Mouse (Mus musculus): ENCODE results near the gene Tcf7l2. TPM values are rescaled to one million over a fixed set of nuclear protein-coding genes. Genes with fewer than 3 reads are reported as not detected.

Tcf7l2 gene
- total and polyA plus RNA-seq, 2 experiments = 3.2 to 14.6 TPM

DNA sequence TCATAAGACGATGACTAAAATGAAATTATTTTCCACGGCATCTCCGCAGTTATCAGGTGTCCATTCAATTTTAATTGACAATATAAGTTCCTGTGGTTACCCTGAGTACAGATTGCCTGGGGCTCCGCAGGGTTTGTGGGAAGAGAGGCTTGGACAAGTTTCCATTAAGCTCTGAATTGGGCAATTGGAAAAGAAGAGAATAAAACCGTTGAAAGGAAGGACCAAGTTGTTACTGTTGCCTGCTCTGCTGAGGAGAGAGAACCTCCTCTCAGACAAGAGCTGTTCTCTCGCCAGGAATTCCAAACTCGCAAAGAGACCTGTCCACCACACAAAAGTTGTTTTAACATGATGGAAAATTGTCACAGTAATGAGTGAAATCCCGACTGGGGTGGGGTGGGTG, 11.2 kb downstream of the Tcf7l2 start:
- no peaks in the 10 kb centered on the region for H3K27me3 ChIP-seq (ENCODE audit: control insufficient read depth, insufficient read depth, low read length)
- H3K9ac ChIP-seq (ENCODE audit: low read depth, low read length) = no peak overlapping the region
- DNase-seq (ENCODE audit: extremely low read depth, low read depth, low spot score) = no peak
- H3K4me1 ChIP-seq (ENCODE audit: control insufficient read depth, insufficient read depth, low read length) = peaks cover 2% of the 10 kb centered on the region
- H3K79me2 ChIP-seq (ENCODE audit: control insufficient read depth, insufficient read depth, low read length) = peaks cover 53% of the 10 kb centered on the region; the same call in 1 of the 2 replicates
- 82% methylated on average over 8 of the region's 8 CpGs for WGBS
- H3K4me3 ChIP-seq (ENCODE audit: insufficient read depth, low read depth, low read length) = no peak overlapping the region
- H3K27ac ChIP-seq (replicated peaks; ENCODE audit: insufficient read depth, low read depth, low read length) = no peak overlapping the region
- TF ChIP-seq CTCF (IDR thresholded peaks at IDR 0.05; ENCODE audit: low read depth, low read length) (no peak), POLR2A (IDR thresholded peaks at IDR 0.05; ENCODE audit: extremely low read depth, insufficient read depth, low read length) (no peak)
- peaks cover 14% of the 10 kb centered on the region for H3K36me3 ChIP-seq (ENCODE audit: control insufficient read depth, insufficient read depth, low read length)

DNA sequence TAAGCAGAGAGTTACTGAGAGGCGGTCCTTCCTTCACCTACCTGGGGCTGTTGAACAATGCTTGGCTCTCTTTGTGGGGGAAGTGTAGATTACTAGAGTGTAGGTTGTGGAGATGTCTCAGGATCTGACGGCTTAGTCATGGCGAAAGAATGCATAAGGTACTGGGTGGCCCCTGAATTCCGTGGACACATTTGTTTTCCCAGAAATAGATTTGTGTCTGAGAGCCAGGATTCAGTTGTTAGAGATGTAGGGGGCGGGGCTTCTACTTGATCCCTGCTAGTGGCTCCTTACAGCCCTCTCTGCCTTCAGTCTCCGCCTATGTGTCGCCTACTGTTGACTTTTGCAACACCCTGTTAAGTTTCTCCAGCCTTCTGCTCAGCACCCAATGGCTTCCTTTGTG, 12.7 kb downstream of the Tcf7l2 start:
- H3K9ac ChIP-seq (ENCODE audit: low read depth, low read length) = no peak overlapping the region
- no peak for DNase-seq (ENCODE audit: extremely low read depth, low read depth, low spot score)
- 51% methylated on average over 7 of the region's 7 CpGs for WGBS
- no peak for TF ChIP-seq POLR2A (IDR thresholded peaks at IDR 0.05; ENCODE audit: extremely low read depth, insufficient read depth, low read length)
- no peak for TF ChIP-seq CTCF (IDR thresholded peaks at IDR 0.05; ENCODE audit: low read depth, low read length)
- H3K36me3 ChIP-seq (ENCODE audit: control insufficient read depth, insufficient read depth, low read length) = peaks cover 11% of the 10 kb centered on the region
- no peak overlapping the region for H3K4me3 ChIP-seq (ENCODE audit: insufficient read depth, low read depth, low read length)
- no peak overlapping the region for H3K27ac ChIP-seq (replicated peaks; ENCODE audit: insufficient read depth, low read depth, low read length)
- H3K4me1 ChIP-seq (ENCODE audit: control insufficient read depth, insufficient read depth, low read length) = peaks cover 3% of the 10 kb centered on the region
- peaks cover 47% of the 10 kb centered on the region; the same call in 1 of the 2 replicates for H3K79me2 ChIP-seq (ENCODE audit: control insufficient read depth, insufficient read depth, low read length)
- no peaks in the 10 kb centered on the region for H3K27me3 ChIP-seq (ENCODE audit: control insufficient read depth, insufficient read depth, low read length)

DNA sequence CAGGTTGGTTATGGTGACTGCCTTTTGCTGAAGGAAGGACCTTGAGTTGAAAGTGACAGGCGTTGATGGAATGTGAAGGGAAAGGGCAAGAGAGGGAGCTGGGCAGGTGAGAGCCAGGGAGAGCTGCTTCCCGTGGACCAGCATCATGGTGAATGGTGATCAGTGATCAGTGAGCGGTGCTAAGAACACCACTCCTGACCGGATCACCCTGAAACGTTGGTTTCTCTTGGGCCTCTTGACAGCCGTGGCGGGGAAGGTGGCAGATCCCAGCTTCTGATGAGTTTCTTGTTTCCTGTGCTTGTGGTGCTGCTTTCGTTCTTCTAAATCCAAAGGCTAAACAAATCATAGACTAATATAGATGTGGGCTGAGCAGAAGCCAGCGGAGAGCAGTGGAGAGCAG, 13.8 kb downstream of the Tcf7l2 start:
- Histone ChIP-seq H3K4me3 (ENCODE audit: insufficient read depth, low read depth, low read length) (no peak overlapping the region), H3K27ac (replicated peaks; ENCODE audit: insufficient read depth, low read depth, low read length) (no peak overlapping the region), H3K79me2 (ENCODE audit: control insufficient read depth, insufficient read depth, low read length) (peaks cover 47% of the 10 kb centered on the region; the same call in 1 of the 2 replicates), H3K36me3 (ENCODE audit: control insufficient read depth, insufficient read depth, low read length) (peaks cover 8% of the 10 kb centered on the region), H3K4me1 (ENCODE audit: control insufficient read depth, insufficient read depth, low read length) (peaks cover 5% of the 10 kb centered on the region), H3K9ac (ENCODE audit: low read depth, low read length) (no peak overlapping the region), H3K27me3 (ENCODE audit: control insufficient read depth, insufficient read depth, low read length) (no peaks in the 10 kb centered on the region)
- no peak for DNase-seq (ENCODE audit: extremely low read depth, low read depth, low spot score)
- WGBS = 89% methylated on average over 9 of the region's 9 CpGs
- TF ChIP-seq CTCF (IDR thresholded peaks at IDR 0.05; ENCODE audit: low read depth, low read length) = no peak
- no peak for TF ChIP-seq POLR2A (IDR thresholded peaks at IDR 0.05; ENCODE audit: extremely low read depth, insufficient read depth, low read length)

DNA sequence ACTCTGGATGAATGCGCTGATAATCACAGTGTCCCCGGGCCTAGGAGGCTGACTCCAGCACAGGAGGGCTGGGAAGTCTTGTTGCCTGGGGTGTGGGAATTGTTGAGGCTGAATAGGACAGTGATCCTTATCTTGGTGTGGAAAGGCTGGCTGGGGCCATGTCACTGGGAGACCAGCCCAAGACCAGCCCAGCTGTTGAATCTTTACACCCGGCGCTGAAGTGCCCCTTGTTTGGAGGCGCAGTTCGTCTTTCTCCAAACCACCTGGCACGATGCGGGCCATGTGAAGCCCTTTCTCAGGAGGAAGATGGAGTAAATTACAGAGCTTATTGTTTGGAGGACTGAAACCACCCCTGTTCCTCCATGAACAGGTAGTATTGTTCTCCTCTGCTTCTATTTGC, 15.1 kb downstream of the Tcf7l2 start:
- H3K27me3 ChIP-seq (ENCODE audit: control insufficient read depth, insufficient read depth, low read length) = no peaks in the 10 kb centered on the region
- peaks cover 12% of the 10 kb centered on the region for H3K4me1 ChIP-seq (ENCODE audit: control insufficient read depth, insufficient read depth, low read length)
- TF ChIP-seq CTCF (IDR thresholded peaks at IDR 0.05; ENCODE audit: low read depth, low read length) (no peak), POLR2A (IDR thresholded peaks at IDR 0.05; ENCODE audit: extremely low read depth, insufficient read depth, low read length) (no peak)
- DNase-seq (ENCODE audit: extremely low read depth, low read depth, low spot score) = no peak
- H3K36me3 ChIP-seq (ENCODE audit: control insufficient read depth, insufficient read depth, low read length) = peaks cover 8% of the 10 kb centered on the region
- H3K9ac ChIP-seq (ENCODE audit: low read depth, low read length) = no peak overlapping the region
- H3K27ac ChIP-seq (replicated peaks; ENCODE audit: insufficient read depth, low read depth, low read length) = no peak overlapping the region; the same call in 1 of the 2 replicates
- no peak overlapping the region for H3K4me3 ChIP-seq (ENCODE audit: insufficient read depth, low read depth, low read length)
- H3K79me2 ChIP-seq (ENCODE audit: control insufficient read depth, insufficient read depth, low read length) = peaks cover 44% of the 10 kb centered on the region; the same call in 1 of the 2 replicates
- 76% methylated on average over 8 of the region's 8 CpGs for WGBS

DNA sequence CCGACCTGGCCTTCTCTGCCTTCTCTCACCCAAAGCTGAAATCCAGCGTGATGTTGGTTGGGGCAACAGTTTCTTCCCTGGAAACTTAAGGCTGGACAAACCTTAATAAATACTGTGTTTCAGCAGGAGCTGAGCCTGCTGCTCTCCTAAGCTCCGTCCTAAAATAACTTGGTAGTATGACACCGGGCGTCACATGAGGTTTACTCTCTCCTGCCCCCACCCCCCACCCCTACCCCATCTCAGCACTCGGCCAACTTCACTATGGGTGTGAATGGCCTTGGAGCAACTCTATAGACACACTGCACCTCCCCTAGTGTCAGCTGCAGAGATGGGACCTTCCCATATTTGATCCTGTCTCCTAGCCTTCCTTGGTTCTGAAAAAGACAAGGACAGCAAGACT, 15.8 kb downstream of the Tcf7l2 start:
- H3K79me2 ChIP-seq (ENCODE audit: control insufficient read depth, insufficient read depth, low read length) = peaks cover 47% of the 10 kb centered on the region; the same call in 1 of the 2 replicates
- H3K27ac ChIP-seq (replicated peaks; ENCODE audit: insufficient read depth, low read depth, low read length) = no peak overlapping the region
- no peaks in the 10 kb centered on the region for H3K27me3 ChIP-seq (ENCODE audit: control insufficient read depth, insufficient read depth, low read length)
- WGBS = 87% methylated on average over 6 of the region's 6 CpGs
- no peak overlapping the region for H3K9ac ChIP-seq (ENCODE audit: low read depth, low read length)
- peaks cover 5% of the 10 kb centered on the region for H3K36me3 ChIP-seq (ENCODE audit: control insufficient read depth, insufficient read depth, low read length)
- peaks cover 17% of the 10 kb centered on the region for H3K4me1 ChIP-seq (ENCODE audit: control insufficient read depth, insufficient read depth, low read length)
- no peak overlapping the region for H3K4me3 ChIP-seq (ENCODE audit: insufficient read depth, low read depth, low read length)
- TF ChIP-seq CTCF (IDR thresholded peaks at IDR 0.05; ENCODE audit: low read depth, low read length) (no peak), POLR2A (IDR thresholded peaks at IDR 0.05; ENCODE audit: extremely low read depth, insufficient read depth, low read length) (no peak)
- no peak for DNase-seq (ENCODE audit: extremely low read depth, low read depth, low spot score)

DNA sequence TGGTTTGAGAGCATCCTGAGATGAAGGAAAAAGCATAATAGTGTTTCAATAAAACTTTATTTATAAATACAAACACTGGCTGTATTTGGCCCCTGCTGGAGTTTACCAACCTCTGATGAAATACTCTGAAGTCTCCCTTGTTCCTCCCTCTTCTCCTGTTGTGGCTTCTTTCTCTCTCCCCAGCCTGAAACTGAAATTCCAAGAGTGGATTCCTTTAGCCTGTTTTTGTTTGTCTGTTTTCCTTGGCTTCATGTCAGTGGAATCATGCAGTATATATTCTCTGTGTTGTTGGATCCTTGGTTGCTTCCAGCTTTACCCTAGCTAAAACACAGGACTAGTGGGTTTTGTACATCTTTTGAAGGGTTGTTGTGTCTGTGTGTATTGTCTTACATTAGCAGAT, 16.5 kb downstream of the Tcf7l2 start:
- Histone ChIP-seq H3K9ac (ENCODE audit: low read depth, low read length) (no peak overlapping the region), H3K4me1 (ENCODE audit: control insufficient read depth, insufficient read depth, low read length) (peaks cover 17% of the 10 kb centered on the region), H3K27ac (replicated peaks; ENCODE audit: insufficient read depth, low read depth, low read length) (no peak overlapping the region), H3K27me3 (ENCODE audit: control insufficient read depth, insufficient read depth, low read length) (no peaks in the 10 kb centered on the region), H3K4me3 (ENCODE audit: insufficient read depth, low read depth, low read length) (no peak overlapping the region), H3K79me2 (ENCODE audit: control insufficient read depth, insufficient read depth, low read length) (peaks cover 54% of the 10 kb centered on the region), H3K36me3 (ENCODE audit: control insufficient read depth, insufficient read depth, low read length) (peaks cover 5% of the 10 kb centered on the region)
- DNase-seq (ENCODE audit: extremely low read depth, low read depth, low spot score) = no peak
- TF ChIP-seq CTCF (IDR thresholded peaks at IDR 0.05; ENCODE audit: low read depth, low read length) (no peak), POLR2A (IDR thresholded peaks at IDR 0.05; ENCODE audit: extremely low read depth, insufficient read depth, low read length) (no peak)

All from liver, adult 2 months (tissue).